Mouse (Mus musculus) midbrain, embryonic 16.5 days (tissue): ENCODE measurements around the gene Megf8. TPM values are rescaled to one million over a fixed set of nuclear protein-coding genes. Genes with fewer than 3 reads are reported as not detected.

ENCODE experiments used
- ATAC-seq: fragments of 200-750 bp; cut with Nextera tagmentation; 2 replicates; pipeline ENCODE4 v1.8.0; 2017; ENCODE audit warnings: moderate TSS enrichment
- H3K27ac ChIP-seq: fragments of 300-500 bp; sonication (generic); 2 replicates; pipeline ENCODE4 v1.5.1; 2014; ENCODE audit warnings: mild to moderate bottlenecking, low read length, mixed read lengths
- H3K27me3 ChIP-seq: fragments of 300-500 bp; sonication (generic); 2 replicates; pipeline ENCODE4 v1.6.1; 2014; ENCODE audit warnings: low read depth, low read length, mixed read lengths; ENCODE audit not compliant: control insufficient read depth, insufficient read depth
- H3K36me3 ChIP-seq: fragments of 300-500 bp; sonication (generic); 2 replicates; pipeline ENCODE4 v1.6.1; 2014; ENCODE audit warnings: mild to moderate bottlenecking, low read length, moderate library complexity, mixed read lengths; ENCODE audit not compliant: control insufficient read depth, insufficient read depth
- H3K4me1 ChIP-seq: fragments of 300-500 bp; sonication (generic); 2 replicates; pipeline ENCODE4 v1.6.1; 2014; ENCODE audit warnings: mild to moderate bottlenecking, low read length, mixed read lengths; ENCODE audit not compliant: control insufficient read depth, insufficient read depth
- H3K4me2 ChIP-seq: fragments of 300-500 bp; sonication (generic); 2 replicates; pipeline ENCODE4 v1.6.1; 2014; ENCODE audit warnings: mild to moderate bottlenecking, low read length, mixed read lengths
- H3K4me3 ChIP-seq: fragments of 300-500 bp; sonication (generic); 2 replicates; pipeline ENCODE4 v1.5.1; 2014; ENCODE audit warnings: low read depth, mild to moderate bottlenecking, low read length, moderate library complexity, mixed read lengths
- H3K9ac ChIP-seq: fragments of 300-500 bp; sonication (generic); 2 replicates; pipeline ENCODE4 v1.6.1; 2014; ENCODE audit warnings: low read depth, low read length, mixed read lengths
- H3K9me3 ChIP-seq: fragments of 300-500 bp; sonication (generic); replicated peaks from 2 replicates; pipeline ENCODE4 v1.6.1; 2014; ENCODE audit warnings: mild to moderate bottlenecking, low read length, mixed read lengths; ENCODE audit not compliant: control insufficient read depth, poor library complexity, severe bottlenecking
- WGBS: fragments of 180-500 bp; shearing (Covaris S2); extraction: QIAGEN DNeasy Blood & Tissue Kit; methylation state at CpG from one replicate; pipeline ENCODE4 v1.1.7; 2014; 5-methylcytosine and 5-hydroxymethylcytosine counted together
- polyA plus RNA-seq: library from polyadenylated mRNA; unstranded; fragments of >200 nt; fragmentation: Nextera tagmentation; extraction: Ambion mirVana; gene quantifications from 2 replicates; pipeline ENCODE4 v1.2.1, GENCODE M21; 2015

Megf8 gene
- polyA plus RNA-seq, 1 experiment from 2014 or later, result 23.2 TPM

- H3K4me2 ChIP-seq, result no peak overlapping the region
- 77% methylated on average over 3 of the region's 3 CpGs for WGBS
- H3K36me3 ChIP-seq, result peaks cover 1% of the 10 kb centered on the region; the same call in 1 of the 2 replicates
- H3K4me3 ChIP-seq, result no peak overlapping the region
- H3K9ac ChIP-seq, result no peak overlapping the region
- ATAC-seq, result no peak
- H3K9me3 ChIP-seq, result no peaks in the 10 kb centered on the region
- no peak overlapping the region for H3K27ac ChIP-seq
- no peaks in the 10 kb centered on the region for H3K27me3 ChIP-seq
- H3K4me1 ChIP-seq, result peaks cover 12% of the 10 kb centered on the region; the same call in 1 of the 2 replicates
These were observed 13.3 kb upstream of the Megf8 start for GRCm38 (mm10) chr7:25303685-25304006.

GRCm38 (mm10) chr7:25305481-25305880, 11.5 kb upstream of the Megf8 start:
- Histone ChIP-seq H3K4me3 (peak overlapping the region; percentile 86), H3K4me2 (peak overlapping the region; percentile 84), H3K27ac (peak overlapping the region; percentile 92), H3K27me3 (no peaks in the 10 kb centered on the region), H3K36me3 (peaks cover 8% of the 10 kb centered on the region; the same call in 1 of the 2 replicates), H3K9me3 (no peaks in the 10 kb centered on the region), H3K4me1 (peaks cover 11% of the 10 kb centered on the region; the same call in 1 of the 2 replicates), H3K9ac (peak overlapping the region; percentile 98)
- ATAC-seq, result peak; percentile 18; the same call in 1 of the 2 replicates
- WGBS, result 2% methylated on average over 2 of the region's 2 CpGs

DNA sequence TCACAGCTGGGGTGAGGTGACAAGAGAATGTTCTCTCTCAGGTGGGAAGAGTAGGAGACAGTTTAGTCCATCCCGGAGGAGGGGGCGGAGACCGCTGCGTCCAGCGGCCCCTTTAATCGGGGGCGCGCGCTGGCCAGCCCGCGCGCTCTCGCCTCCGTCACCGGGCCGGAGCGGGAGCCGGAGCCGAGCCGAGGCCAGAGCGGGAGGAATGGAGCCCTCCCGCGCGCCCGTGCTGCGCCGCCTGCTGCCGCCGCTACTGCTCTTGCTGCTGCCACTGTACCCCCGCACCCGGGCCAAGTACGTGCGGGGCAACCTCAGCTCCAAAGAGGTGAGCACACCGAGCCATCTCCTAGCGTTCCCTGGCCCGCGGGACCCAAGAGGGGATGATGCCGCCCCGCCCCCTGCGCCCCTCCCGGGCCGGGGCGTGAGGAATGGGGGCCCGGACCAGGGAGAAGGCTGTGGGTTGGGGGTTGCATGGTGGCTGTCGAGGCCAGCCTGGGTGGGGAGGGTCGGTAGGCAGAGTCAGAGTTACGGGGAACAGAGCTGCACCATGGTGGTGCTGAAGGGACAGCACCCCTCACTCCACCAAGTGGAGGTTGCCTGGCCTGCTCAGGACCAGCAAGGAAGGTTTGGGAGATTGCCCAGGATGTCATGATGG, 10.9 kb upstream of the Megf8 start, which contains the start of gene Tmem145:
TSS of gene Tmem145 (plus strand) at position 151 of the 658 bp plus-strand sequence.
- peaks cover 3% of the 10 kb centered on the region for H3K27me3 ChIP-seq
- WGBS, result under 1% methylated on average over 42 of the region's 47 CpGs
- peak within 1 kb of the TSS; percentile 92 for H3K27ac ChIP-seq
- peak within 1 kb of the TSS; percentile 84 for H3K4me2 ChIP-seq
- peak within 1 kb of the TSS; percentile 98 for H3K9ac ChIP-seq
- ATAC-seq, result peak; percentile 76
- peaks cover 11% of the 10 kb centered on the region; the same call in 1 of the 2 replicates for H3K4me1 ChIP-seq
- H3K4me3 ChIP-seq, result peak within 1 kb of the TSS; percentile 86
- H3K36me3 ChIP-seq, result peaks cover 8% of the 10 kb centered on the region; the same call in 1 of the 2 replicates
- H3K9me3 ChIP-seq, result no peaks in the 10 kb centered on the region

- peak overlapping the region; percentile 86 for H3K4me3 ChIP-seq
- peaks cover 8% of the 10 kb centered on the region for H3K27me3 ChIP-seq
- peak overlapping the region; percentile 84 for H3K4me2 ChIP-seq
- peak overlapping the region; percentile 98 for H3K9ac ChIP-seq
- peaks cover 8% of the 10 kb centered on the region; the same call in 1 of the 2 replicates for H3K36me3 ChIP-seq
- 47% methylated on average over 2 of the region's 2 CpGs for WGBS
- H3K4me1 ChIP-seq, result peaks cover 11% of the 10 kb centered on the region; the same call in 1 of the 2 replicates
- no peaks in the 10 kb centered on the region for H3K9me3 ChIP-seq
- H3K27ac ChIP-seq, result peak overlapping the region; percentile 92
- peak; percentile 15; the same call in 1 of the 2 replicates for ATAC-seq
These were observed 10.4 kb upstream of the Megf8 start for GRCm38 (mm10) chr7:25306614-25306996.

DNA sequence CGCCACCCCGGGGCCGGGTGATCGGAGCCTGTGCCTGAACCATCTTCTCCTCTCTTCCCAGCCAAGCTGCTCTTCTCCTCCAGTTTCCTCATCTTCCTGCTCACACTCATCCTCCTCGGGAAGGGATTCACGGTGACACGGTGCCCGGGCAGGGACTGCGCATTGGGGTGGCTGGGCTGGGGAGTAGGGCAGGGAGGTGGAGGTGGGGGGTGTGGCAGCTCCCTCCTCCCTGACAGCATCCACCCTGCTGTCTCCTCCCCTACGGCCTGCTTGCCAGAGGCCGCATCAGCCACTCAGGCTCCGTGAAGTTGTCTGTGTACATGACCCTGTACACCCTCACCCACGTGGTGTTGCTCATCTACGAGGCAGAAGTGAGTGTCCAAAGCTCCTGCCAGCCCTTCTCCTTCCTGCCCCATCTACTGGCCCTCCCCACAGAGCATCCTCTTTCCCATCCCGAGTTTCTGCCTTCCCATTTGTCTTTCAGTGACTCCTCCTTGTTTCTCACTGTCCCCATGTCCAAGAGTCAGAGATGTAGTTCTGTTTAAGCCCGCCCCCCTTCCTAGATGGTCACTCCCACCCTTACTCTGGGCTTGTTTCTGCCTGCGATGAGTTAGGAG, 8.2 kb upstream of the Megf8 start:
- H3K9ac ChIP-seq, result no peak overlapping the region
- no peaks in the 10 kb centered on the region for H3K9me3 ChIP-seq
- H3K36me3 ChIP-seq, result peaks cover 14% of the 10 kb centered on the region
- H3K27me3 ChIP-seq, result peaks cover 29% of the 10 kb centered on the region
- peaks cover 11% of the 10 kb centered on the region; the same call in 1 of the 2 replicates for H3K4me1 ChIP-seq
- H3K4me3 ChIP-seq, result no peak overlapping the region
- H3K4me2 ChIP-seq, result no peak overlapping the region
- no peak overlapping the region for H3K27ac ChIP-seq
- 68% methylated on average over 17 of the region's 17 CpGs for WGBS
- no peak for ATAC-seq

GRCm38 (mm10) chr7:25309425-25309824, 7.5 kb upstream of the Megf8 start:
- peaks cover 35% of the 10 kb centered on the region for H3K27me3 ChIP-seq
- WGBS, result 88% methylated on average over 9 of the region's 9 CpGs

GRCm38 (mm10) chr7:25311193-25311592, 5.8 kb upstream of the Megf8 start:
- no peak overlapping the region for H3K4me3 ChIP-seq

More at GRCm38 (mm10) chr7:25309425-25309824, 7.5 kb upstream of the Megf8 start:
- no peak overlapping the region for H3K27ac ChIP-seq
- no peaks in the 10 kb centered on the region for H3K9me3 ChIP-seq
- H3K36me3 ChIP-seq, result peaks cover 14% of the 10 kb centered on the region
- H3K4me3 ChIP-seq, result no peak overlapping the region
- no peak overlapping the region for H3K4me2 ChIP-seq
- ATAC-seq, result no peak
- peaks cover 11% of the 10 kb centered on the region; the same call in 1 of the 2 replicates for H3K4me1 ChIP-seq
- no peak overlapping the region for H3K9ac ChIP-seq

GRCm38 (mm10) chr7:25313325-25313724, 3.6 kb upstream of the Megf8 start:
- no peaks in the 10 kb centered on the region for H3K9me3 ChIP-seq
- H3K9ac ChIP-seq, result no peak overlapping the region
- no peak for ATAC-seq
- no peak overlapping the region for H3K4me3 ChIP-seq
- H3K27me3 ChIP-seq, result peaks cover 35% of the 10 kb centered on the region
- peaks cover 14% of the 10 kb centered on the region for H3K36me3 ChIP-seq
- H3K27ac ChIP-seq, result no peak overlapping the region
- no peak overlapping the region for H3K4me2 ChIP-seq
- WGBS, result 48% methylated on average over 7 of the region's 7 CpGs
- H3K4me1 ChIP-seq, result peaks cover 24% of the 10 kb centered on the region

More at GRCm38 (mm10) chr7:25311193-25311592, 5.8 kb upstream of the Megf8 start:
- no peak overlapping the region for H3K27ac ChIP-seq
- peaks cover 18% of the 10 kb centered on the region for H3K4me1 ChIP-seq
- WGBS, result 85% methylated on average over 11 of the region's 11 CpGs
- ATAC-seq, result no peak
- H3K9me3 ChIP-seq, result no peaks in the 10 kb centered on the region
- peaks cover 14% of the 10 kb centered on the region for H3K36me3 ChIP-seq
- peaks cover 35% of the 10 kb centered on the region for H3K27me3 ChIP-seq
- no peak overlapping the region for H3K9ac ChIP-seq
- no peak overlapping the region for H3K4me2 ChIP-seq
